Mouse (Mus musculus): ENCODE data around the gene Uqcc2.

Gene Uqcc2

DNA sequence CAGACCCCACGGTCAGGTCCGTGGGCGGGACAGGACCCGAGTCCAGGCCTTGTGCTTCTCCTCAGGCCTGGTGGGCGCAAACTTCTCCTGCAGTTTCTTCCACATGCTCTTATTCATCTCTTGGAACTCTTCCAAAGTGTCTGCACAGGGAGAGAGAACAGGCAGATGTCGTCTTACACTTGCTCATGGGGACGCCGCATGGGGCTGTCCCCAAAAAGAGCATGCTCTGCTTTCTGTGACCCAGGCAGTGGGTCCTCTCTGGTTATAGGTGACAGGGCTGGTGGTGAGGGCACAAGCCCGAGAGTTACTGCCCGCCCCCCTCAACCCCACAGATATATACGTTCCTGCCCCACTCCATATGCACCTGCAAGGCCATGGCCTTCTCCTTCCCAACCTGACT is 11.0 kb downstream of the Uqcc2 start:
- no peak for DNase-seq

DNA sequence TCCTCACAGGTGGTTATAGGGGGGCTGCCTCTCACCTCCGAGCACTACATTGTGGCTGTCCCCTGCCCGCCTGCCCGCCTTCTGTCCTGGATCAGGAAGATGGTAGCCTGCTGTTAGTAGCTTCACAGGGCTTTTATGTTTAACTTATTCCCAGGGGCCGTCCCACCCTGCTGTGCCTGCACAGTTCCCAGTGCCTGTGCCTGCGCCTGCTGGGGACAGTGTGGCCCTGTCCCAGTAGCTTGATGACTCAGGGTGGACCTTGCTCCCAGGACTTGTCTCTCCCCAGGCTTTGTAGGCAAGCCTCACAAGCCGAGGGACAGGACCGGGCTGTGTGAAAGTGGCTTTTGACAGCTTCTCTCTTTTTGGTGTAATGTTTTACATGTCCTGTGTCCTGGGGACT is 11.9 kb downstream of the Uqcc2 start:
- no peak for DNase-seq

DNA sequence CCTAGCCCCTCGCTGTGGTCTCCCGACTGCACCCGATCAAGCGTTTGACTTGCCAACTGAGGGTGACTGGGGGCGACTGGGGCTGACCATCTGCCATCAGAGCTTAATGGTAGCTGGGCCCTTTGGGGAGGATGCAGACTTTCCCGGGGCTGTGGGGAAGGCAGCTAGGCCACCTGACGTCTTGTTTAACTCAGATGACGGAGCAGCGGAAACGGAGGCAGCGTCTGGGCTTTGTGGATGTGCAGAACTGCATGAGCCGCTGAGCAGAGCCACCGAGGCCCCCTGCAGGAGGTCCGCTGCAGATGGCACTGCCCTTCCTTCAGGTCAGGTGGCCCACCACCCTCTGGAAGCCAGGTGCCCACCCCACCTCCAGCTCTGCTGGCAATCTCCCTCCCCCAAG is 12.4 kb downstream of the Uqcc2 start:
- DNase-seq: no peak

DNA sequence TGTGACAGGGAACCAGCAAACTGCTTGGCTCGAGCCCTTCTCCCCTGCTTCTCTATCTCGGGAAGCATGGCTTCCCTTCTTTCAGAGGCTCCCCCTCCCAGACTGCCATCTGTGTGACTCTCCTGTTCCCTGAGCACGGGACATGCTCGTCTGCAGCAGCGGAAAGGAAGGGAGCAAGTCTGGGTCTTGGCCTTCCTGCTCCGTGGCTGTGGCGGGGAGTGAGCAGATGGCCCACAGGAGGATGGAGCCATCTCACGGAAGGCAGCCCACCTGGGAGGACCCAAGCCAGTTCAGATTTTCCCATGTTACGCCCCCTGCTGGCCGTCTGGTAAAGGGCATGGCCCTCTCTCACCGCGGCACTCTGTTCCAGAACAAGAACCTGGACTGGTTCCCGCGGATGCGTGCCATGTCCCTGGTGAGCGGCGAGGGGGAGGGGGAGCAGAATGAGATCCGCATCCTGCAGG is 13.1 kb downstream of the Uqcc2 start:
- DNase-seq: peak; percentile 49

DNA sequence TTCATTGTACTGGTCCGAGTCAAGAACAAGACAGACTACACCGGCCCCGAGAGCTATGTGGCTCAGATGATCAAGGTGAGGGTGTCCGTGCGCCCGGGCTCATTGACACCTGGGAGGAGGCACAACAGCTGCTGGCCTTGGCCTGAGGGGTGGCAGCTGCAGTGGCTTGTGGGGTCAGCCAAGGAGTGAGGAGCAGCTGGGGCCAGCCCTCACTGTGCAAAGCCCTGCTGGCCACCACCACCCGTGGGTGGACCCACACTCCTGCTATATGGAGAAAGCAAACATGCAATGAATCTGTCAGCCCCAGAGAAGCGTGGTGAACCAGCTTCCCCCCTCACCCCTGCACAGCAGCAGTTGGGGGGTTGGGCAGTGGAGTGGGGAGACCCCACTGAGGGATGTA is 13.8 kb downstream of the Uqcc2 start:
- DNase-seq: no peak

DNA sequence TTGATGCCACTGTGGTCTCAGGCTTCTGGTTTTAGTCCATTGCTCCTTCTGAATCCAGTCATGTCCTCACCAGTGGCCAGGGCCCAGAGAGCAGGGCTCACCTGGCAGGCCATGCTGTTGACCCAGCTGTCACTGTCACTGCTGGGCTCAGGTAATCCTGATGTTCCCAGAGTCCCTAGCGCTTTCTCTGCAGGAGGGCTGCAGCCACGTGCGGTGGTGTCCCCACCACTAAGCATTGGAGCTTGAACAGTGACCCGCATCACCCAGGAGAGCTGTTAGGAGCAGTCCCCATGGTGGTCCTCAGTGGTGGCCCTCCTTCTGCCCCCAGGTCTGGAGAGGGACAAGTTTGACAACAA is 14.2 kb downstream of the Uqcc2 start:
- no peak for DNase-seq

DNA sequence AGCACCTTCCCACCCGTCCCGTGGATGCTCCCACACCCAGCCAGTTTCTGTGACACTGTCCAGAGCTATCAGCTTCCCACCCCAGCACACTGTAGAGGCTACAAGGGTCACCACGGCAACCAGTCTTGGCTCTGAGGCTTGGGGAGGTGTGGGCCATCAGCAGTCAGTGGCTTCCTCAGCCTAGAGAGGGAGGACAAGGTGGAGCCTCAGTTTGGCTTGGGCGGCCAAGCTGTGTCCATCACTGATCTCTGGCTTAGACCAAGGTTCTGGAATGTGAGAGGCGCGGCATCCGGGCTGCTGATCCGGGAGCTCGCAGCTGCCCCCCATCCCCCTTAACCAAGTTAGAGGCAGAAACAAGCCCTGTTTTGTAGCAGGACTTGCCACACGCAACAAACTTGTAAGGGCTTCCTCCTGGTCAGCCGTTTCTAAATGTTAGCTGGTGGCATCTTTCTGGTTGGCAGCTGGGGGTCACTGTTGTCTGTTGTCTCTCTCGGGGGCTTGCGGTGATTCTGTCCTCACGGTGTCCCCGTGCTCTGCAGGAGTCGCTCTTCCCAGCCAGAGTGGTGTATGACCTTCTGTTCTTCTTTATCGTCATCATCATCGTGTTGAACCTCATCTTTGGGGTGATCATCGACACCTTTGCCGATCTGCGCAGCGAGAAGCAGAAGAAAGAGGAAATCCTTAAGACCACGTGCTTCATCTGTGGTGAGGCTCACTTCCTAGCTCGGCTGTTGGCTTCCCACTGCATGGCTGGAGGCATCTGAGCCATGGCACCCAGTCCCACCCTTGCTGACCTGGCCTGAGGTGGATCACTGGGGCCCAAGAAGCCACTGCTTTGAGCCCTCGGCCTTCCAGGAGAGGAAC is 14.8 kb downstream of the Uqcc2 start:
- no peak for DNase-seq

DNA sequence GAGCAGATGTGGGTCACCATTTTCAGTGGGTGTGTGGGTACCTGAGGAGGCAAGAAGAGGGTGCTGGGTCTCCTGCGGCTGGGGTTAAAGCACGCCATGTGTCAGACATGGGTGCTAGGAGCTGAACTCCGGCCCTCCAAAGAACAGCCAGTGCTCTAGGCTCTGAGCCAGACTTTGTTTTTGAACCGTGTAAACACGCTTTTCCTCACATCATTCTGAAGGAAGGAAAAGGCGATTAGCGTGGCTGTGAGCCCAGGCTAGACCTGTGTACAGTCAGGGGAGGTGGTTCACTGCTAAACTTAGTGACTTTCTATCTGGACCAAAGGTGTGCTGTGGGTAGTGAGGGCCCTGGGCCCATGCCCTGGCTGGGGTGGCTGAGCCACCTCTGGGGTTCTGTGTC is 23.6 kb downstream of the Uqcc2 start:
- DNase-seq: no peak

DNA sequence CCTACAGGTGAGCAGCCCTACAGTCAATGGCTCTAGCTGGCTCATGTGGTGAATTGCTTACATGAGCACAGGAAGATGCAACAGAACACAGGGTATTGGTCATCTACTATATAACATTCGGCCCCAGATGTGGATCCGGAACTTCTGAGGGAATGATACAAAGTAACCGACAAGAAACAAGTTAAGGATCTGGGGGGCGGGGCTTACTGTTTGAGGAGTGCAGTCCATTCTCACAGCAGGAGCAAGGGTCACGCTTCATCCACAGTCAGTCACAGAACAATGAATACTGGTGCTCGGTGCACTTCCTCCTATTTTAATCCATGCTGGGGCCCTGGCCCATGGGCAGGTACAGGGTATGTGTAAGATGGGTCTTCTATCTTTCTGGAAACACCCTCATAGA is 25.8 kb downstream of the Uqcc2 start:
- DNase-seq: no peak

DNA sequence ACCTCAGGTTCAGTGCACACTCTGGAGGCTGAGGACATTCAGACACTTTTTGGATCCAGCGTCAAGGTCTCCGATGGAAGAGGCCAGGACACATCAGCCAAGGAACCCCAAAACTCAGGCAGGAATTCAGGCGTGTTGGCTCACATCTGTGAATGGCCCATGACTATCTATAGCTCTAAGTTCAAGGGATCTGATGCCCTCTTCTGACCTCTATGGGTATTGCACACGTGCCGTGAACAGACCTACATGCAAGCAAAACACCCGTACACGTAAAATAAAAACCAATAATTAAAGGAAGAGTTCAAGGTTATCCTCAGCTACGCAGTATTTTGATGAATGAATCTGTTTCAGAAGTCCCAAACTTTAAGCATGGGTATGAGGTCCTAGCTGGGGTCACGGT is 27.0 kb downstream of the Uqcc2 start:
- DNase-seq: no peak

DNA sequence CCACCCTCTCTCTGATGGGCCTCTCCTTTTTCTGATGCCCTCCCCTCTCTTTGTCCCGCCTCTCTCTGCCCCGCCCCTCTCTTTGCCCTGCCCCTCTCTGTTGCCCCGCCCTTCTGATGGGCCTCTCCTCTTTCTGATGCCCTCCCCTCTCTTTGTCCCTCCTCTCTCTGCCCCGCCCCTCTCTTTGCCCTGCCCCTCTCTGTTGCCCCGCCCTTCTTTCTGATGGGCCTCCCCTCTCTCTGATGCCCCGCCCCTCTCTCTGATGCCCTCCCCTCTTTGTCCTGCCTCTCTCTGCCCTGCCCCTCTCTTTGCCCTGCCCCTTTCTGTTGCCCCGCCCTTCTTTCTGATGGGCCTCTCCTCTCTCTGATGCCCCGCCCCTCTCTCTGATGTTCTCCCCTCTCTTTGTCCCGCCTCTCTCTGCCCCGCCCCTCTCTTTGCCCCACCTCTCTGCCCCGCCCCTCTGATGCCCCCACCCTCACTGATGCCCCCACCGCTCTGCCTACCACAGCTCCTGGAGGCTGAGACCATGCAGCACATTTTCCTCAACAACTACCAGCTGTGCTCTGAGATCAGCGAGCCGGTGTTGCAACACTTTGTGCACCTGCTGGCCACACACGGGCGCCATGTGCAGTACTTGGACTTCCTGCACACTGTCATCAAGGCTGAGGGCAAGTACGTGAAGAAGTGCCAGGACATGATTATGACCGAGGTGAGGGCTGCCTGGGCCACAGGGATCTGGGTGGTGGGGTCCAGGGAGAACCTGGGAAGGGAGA is 27.8 kb downstream of the Uqcc2 start:
- DNase-seq: no peak

DNA sequence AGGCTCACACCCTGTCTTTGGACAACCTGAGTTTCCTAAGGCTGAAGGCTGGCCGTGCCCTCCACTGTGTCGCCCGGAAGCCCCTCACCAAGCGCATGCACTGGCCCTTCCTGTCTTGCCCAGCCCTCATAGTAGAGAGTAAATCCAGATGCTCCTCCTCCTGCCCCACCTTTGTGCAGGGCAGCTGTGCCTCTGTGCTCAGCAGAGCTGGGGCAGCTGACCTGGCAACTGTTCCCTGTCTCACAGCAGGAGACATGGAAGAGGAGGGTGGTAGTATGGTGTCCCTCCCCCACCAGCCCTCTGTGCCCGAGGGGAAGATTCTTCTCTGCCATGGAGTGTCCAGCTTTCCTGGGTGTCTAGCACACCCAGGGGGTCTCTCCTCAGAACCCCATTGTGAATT is 32.0 kb downstream of the Uqcc2 start:
- DNase-seq: no peak

DNA sequence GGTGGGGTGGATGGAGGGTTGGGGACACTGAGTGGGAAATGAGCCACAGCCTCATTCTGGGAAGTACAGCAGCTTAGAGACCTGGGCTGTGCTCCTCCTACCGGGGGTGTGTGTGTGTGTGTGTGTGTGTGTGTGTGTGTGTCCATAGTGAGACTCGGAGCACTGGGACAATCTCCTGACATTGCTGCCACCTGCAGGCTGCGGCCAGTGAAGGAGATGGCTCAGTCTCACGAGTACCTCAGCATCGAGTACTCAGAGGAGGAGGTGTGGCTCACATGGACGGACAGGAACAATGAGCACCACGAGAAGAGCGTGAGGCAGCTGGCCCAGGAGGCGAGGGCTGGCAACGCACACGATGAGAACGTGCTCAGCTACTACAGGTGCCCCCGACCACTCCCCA is 38.0 kb downstream of the Uqcc2 start:
- peak; percentile 27 for DNase-seq

DNA sequence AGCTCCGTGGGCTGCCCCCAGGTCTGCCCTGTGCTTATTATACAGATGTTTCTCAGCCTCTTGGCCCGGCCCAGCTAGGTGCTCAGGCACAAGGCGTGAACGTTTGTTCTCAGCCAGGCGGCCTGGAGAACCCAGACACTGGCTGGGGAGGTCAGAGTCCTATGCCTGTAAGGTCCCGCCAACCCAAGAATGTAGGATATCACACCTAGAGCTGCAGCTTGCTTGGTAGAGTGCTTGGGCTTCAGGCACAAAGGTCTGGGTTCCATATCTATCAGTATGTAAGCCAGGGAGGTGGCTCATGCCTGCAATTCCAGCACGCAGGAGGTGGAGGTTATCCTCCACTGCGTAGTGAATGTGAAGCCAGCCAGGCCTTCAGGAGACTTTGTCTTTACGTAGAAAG is 43.6 kb downstream of the Uqcc2 start:
- no peak for DNase-seq

DNA sequence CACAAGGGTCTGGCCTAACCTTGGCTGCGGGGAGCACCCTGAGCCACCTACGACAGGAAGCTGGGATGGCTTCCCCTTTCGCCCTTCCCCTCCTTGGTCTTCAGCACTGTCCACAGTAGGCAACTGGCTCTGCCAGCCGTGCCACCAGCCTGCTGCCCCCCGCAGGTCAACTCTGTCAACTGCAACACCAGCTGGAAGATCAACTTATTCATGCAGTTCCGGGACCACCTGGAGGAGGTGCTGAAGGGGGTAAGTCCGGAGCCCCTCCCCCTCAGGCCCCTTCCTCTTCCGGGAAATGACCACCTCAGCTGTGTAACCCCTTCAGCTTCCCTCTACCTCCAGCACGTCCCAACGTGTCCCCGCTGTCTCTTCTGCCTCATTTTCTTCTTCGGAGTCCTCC is 46.3 kb downstream of the Uqcc2 start:
- DNase-seq: peak; percentile 10

DNA sequence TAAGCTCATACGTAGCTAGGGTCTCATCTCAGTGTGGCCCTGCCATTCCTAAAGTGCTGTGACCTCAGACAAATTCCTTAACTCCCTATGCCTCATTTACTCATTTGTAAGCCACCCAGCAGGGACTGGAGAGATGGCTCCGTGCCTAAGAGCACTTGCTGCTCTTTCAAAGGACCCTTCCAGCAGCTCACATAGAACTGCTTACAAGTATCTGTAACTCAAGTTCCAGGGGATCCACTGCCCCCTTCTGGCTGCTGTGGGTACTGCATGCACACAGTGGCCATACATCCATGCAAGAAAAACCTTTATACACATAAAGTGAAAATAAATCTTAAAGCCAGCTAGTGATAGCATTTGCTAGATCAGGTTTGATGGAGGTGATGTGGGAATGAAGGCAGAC is 48.0 kb downstream of the Uqcc2 start:
- peak; percentile 55 for DNase-seq

DNA sequence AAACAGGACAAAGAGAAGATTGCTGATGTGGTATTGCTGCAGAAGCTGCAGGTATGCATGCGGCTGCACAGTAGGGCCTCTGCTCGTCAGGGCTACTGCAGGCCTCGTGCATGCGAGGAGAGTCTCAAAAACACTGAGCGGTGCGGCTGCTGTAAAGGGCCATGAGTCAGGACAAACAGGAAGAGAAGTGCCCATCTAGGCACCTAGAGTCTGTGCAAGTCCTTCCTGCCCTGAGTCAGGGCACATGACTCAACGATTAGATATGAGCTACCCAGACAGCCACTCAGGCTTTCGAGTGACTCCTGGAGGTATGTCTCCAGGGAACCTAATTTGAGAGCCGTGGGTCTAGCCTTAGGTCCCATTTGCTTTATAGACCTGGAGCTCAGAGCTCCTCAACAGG is 50.1 kb downstream of the Uqcc2 start:
- no peak for DNase-seq

DNA sequence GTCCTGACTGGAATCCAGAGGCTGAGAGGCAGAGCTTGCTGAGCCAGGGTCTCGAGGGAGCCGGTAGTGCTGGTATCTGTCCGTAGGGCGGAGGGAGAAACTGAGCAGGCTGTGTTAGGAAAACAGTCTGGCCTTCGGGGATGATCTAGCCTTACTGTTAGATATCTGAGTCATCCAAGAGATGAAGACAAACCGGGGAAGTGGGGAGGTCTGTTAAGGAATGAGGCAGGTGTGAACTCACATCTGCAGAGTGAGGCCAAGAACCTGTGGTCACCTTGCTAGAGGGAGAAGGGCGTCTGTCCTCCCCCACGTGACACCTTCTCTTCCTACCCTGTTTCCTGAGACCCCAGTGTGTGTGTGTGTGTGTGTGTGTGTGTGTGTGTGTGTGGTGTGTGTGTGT is 50.9 kb downstream of the Uqcc2 start:
- no peak for DNase-seq

DNA sequence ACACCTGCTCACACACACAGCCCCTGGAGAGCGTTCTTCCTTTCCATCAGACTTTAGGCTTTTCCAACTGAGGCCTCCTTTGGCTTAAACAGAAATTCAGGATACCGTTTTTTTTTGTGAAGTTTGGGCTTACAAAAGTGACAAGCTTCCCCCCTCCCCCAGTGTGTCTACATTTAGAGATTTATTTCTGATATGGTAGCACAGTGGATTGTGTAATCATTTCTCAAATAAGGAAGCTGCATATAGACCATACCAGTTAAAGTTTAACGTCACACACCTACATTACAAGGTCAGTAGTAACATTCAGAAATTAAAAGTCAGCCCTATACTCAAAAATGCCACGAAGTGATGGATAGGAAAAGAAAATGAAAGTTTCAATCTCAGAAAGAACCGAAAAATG is 51.8 kb downstream of the Uqcc2 start:
- no peak for DNase-seq

DNA sequence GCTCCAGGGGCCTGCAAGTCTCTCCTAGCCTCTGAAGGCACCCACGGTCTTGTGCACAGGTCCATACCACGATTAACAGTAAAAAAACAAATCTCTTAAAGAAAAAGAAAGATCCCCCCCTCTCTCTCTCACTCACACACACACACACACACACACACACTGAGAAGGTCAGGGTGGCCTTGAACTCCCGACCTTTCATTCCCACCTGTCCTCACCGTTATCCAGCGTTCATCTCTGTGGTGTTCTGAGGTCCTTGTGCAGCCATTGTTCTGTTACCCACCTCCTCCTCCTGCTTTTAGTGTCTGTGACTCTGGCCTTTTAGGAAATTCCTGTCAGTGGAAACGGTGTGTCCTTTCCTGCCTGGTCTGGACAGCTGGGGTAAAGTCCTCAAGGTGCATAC is 55.2 kb downstream of the Uqcc2 start:
- DNase-seq: no peak

DNA sequence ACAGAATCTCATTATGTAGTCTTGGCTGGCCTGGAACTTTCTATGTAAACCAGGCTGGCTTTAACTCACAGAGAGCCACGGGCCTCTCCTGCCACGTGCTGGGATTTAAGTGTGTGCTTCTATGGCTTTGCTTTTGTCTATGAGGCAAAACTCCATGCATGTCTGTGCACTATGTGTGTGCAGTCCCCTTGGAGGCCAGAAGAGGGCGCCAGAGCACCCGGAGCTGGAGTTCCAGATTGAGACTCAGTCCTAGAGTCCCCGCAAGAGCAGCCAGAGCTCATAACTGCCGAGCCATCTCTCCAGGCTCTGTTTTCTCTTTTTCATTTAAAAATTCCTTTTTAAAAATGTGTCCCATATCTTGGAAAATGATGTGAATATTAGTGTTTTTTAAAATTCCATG is 55.8 kb downstream of the Uqcc2 start:
- no peak for DNase-seq

DNA sequence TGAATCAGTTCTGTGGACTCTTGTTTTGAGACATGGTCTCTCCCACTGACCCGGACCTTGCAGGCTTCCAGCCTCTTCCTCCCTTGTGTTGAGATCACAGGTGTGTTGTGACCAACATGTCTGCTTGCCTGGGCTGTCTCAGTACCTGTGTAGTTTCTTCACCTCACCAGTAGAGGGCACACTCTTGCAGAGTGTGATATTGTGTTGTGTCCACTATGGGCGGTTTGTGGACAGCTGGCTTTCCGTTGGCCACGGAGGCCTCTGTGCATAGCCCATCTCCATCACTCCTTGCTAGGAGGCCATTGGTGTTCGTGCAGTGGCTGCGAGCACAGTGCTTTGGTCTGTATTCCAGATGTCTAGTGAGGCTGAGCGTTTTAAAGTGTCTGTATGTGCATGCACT is 56.6 kb downstream of the Uqcc2 start:
- DNase-seq: no peak

DNA sequence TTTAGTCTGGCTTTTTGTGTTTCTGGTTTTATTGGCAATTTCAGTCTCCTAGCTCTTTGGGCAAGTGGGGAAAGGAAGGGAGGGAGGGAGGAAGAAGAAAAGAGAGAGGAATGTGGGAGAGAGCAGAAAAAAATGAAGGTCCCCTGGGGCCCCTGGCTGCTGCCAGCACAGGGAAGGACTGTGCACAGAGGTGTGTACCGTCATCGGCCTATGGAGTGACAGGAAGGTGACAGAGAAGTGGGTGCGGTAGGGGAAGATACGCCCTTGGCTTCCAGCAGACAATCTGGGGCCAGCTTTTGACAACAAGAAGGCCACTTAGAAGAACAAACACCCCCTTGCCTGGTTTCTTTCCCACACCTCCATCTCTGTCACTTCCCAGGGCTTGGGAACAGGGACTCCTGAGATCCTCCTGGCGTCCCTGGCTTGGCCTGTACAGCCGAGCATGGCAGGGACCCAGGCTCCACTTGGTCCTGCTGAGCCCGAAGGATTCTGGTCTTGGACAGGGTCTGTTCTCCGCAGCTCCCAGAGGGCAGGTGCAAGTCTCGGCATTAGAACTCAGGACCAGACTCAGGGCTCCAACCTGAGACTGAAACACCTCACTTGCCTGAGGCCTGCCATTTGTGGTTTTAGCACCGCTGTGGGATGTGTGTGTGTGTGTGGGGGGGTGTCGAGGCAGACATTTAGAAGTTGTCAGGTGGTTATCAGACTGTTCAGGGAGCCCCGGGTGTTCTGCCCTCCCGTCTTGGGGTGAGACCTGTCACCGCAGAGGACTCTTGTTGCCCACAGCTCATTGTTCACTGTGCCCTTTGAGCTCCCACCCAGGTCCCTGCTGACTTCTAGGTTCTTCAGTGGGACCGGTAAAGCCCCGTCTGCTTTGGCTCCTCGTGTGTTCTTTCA is 58.6 kb downstream of the Uqcc2 start:
- no peak for DNase-seq

Measured in kidney, adult 9 months (tissue).